Mouse (Mus musculus) gastrocnemius, adult 8-10 months (tissue): ENCODE results near the gene Chrdl2. TPM values are rescaled to one million over a fixed set of nuclear protein-coding genes. Genes with fewer than 3 reads are reported as not detected.
"Not testable (repeated sequence)": the region's sequence is repeated elsewhere in the genome, so short reads cannot be mapped to it uniquely, and the experiment has no call there.

Experiments
- DNase-seq, 2 experiments: peaks; one replicate each; pipeline ENCODE4 v3.0.0; 2022; ENCODE audit warnings: low spot score in 2 of 2
- total RNA-seq, 4 experiments: library from RNA; stranded (reverse); gene quantifications; 2 replicates each; pipeline ENCODE4 v1.2.4; 2022

Chrdl2 gene
- total RNA-seq: 1 to 10 TPM; 1.0 to 1.5 (median 1.2) TPM

DNA sequence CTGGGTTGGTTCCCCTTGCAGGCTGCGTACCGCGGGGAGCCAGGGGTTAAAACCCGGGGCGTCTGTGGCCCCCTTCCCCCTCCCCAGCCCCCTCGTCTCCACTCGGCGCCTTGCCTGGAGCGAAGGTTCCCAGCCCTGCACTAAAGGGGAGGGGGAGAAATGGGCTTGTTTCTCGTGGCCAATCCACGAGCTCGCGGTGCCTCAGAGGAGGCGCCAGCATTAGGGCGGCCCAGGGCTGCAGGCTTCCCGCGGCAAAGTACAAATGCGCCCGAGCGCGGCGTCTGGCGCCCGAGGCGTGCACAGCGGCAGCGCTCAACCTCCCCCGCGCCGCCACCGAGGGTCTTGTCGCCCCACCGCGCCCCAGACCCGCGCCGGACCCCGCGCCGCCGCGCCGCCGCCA, at the start of gene Chrdl2:
Gene Chrdl2, plus strand, starts transcription at position 383 of the 400 bp plus-strand sequence.
- no peak for DNase-seq

GRCm38 (mm10) chr7:99957226-99957965, 48.6 kb upstream of the Chrdl2 start:
- DNase-seq: no peak

DNA sequence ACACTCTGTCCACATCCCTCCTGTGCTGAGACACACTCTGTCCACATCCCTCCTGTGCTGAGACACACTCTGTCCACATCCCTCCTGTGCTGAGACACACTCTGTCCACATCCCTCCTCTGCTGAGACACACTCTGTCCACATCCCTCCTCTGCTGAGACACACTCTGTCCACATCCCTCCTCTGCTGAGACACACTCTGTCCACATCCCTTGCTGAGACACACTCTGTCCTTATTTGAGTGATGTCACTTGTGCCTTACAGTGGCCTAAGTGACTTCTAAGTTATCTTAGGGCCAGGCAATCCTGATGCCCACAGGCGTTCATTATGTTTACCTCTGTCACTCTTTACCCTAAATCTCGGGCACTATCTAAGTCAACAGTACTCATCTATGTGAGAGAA, 45.4 kb upstream of the Chrdl2 start:
- not testable (repeated sequence) for DNase-seq

DNA sequence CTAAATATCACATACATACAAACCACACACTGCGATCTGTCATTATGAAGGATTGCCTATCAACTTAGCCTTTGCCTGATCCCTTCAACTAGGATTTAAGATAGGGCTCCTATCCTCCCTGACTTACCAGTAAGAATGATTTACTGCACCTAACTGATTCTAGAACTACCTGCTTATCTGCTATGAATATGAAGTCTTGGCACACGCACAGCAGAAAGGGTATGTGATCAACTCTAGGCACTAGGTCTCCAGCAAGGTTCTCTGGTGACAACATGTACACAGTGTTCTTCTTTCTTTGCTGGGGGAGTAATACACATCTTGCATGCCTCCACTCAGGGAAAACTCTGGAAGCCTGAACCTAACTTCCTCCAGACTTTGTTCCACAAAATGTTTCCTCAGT, 44.5 kb upstream of the Chrdl2 start:
- DNase-seq: no peak

DNA sequence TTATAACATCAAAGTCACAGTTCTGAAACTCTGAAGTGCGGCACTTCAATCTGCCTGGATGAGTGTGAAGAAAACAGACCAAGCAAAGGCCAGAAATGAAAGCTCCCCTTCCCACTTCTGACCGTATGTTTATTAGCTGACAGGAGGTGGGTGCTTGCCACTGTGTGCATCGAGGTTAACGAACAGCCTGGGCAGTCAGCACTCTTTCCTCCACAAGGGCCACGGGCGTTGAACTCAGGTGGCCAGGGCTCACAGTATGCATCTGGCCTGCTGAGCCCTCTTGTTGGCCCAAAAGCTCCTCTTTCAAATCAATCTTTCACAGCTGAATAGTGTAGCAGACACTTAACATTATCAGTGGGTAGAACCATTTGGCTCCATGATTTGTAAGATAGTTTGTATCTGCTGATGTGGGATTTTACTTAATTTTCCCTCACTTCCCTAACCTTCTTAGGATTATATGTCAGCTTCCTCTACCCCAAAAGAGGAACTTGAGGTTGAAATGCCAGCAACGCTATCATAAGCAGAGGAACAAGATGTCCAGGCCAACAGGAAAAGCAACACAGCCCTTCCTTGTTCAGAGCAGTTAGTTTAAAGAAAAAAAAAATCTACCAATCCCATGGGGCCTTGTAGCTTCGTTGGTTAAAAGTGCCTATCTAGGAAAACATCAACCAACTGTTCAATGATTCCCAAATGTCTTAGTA, 43.3 kb upstream of the Chrdl2 start:
- no peak for DNase-seq

GRCm38 (mm10) chr7:99963237-99963860, 42.6 kb upstream of the Chrdl2 start:
- no peak for DNase-seq

DNA sequence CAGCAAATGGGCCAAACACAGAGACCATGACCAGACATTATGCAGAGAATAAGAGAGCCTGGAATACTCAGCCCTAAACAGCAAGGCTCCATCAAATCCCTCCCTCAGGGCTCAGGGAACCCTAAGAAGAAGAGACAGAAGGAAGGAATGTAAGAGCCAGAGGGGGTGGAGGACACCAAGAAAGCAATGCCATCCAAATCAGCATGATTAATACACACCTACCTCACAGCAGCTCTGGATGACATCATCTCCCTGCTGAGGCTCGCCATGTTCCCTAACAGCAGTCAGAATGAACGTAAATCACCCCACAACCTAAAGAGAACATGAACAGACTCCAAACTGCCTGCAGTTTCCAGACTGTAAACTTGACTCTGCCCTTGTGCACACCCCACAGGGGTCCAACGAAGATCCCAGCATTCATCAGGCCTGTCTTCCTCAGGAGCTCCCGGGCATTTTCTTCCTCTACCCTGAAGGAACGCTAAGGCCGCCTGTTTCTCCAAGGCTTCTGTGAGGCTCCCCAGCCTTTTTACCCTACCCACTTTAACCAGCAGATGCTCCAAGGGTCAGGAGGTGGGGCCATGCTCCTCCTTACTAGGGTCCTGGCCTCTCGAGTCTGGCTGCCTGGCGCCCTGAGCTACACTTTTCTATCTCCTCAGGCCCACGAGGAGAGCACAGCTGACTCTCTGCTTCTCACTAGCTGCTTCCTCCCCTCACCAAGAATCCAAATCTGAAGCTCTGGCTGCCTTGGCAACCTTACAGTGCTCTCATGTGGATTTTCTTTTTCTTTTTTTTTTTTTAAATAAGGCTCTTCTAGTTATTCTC, 40.7 kb upstream of the Chrdl2 start:
- no peak for DNase-seq

- no peak for DNase-seq
These were observed 39.8 kb upstream of the Chrdl2 start for GRCm38 (mm10) chr7:99966011-99966721.

GRCm38 (mm10) chr7:99969151-99969550, 36.8 kb upstream of the Chrdl2 start:
- no peak for DNase-seq

- DNase-seq: no peak
These were observed 34.0 kb upstream of the Chrdl2 start for GRCm38 (mm10) chr7:99971926-99972325.

GRCm38 (mm10) chr7:99972912-99973311, 33.1 kb upstream of the Chrdl2 start:
- DNase-seq: not testable (repeated sequence)

- DNase-seq: no peak
These were observed 31.6 kb upstream of the Chrdl2 start for GRCm38 (mm10) chr7:99974208-99974970.

DNA sequence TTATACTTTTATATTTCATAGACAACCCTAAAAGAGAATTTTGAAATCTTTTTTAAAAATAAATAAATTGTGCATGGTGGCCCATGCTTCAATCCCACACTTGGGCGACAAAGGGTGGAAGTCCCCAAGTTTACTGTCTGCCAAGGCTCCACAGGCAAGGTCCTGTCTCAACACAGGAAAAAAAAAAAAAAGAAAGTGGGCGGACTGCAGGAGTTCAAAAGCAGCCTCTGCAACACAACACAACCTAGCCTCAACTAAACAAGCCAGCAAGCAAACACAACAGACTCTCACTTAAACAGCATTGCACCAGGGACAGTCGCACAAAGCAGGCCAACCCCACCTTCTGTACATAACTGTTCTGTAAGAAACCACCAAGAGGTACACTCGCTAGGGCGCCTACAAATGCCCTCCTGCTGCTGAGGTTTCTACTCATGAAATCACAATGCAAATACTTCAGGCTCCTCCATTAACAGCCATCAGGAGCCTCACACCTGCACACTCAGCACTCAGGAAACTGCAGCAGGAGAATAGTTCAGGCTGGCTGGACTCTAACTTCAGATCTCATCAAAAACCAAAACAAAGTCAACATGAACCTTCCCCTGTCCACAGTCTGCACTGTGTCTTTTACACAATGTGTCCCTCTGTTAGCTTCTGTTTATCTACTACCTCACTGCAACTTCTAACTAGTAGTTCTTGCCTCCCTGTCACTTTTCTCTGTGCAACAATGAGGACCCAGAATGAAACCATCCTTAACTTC, 30.0 kb upstream of the Chrdl2 start:
- no peak for DNase-seq

DNA sequence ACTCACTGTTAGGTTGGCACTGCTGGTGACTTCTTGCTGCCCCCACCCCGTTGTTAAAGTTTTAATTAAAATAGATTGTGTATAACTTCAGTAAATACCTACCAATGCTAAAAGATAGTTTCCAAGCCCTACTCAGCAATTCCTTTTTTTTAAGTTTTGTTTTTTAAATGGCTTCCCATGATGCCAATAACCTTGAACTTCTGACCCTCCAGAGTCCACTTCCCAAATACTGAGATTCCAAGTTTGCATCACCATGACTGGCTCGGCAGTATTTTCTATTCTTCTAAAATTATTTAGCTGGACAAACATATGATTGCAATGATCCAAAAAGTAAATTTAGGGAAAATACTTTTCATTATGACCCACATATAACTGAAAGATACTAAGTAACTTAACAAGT, 27.9 kb upstream of the Chrdl2 start:
- no peak for DNase-seq

- no peak for DNase-seq
These were observed 26.9 kb upstream of the Chrdl2 start for GRCm38 (mm10) chr7:99979081-99979480.

DNA sequence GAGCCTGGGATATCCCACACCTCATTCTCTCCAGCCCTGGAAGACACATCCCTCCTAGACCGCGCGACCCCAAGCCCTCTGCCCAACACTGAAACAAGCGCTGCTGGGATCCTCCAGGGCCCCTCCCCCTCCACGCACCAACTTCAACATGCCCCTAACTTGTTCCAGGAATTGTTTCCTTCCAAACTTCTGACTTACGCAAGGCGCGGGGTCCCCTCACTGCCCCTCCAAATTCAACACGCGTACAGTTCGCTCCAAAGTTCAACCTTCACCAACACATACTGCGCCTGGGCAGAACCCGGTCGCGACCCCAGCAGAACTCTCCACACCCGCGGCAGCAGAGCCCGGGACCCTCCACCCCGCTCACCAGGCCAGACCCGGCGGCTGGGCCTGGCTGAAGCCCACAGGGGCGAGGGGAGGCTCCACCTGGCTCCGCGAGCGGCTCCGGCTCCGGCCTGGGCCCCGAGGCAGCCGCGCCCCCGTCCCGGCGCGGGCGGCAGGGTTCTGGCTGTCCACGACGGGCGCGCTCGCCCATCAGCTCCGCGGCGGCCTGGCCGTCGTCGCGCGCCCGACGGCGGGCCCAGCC, 26.3 kb upstream of the Chrdl2 start:
- DNase-seq: peak; percentile 3 to 20

- peak; percentile 81 to 86 for DNase-seq
These were observed 25.8 kb upstream of the Chrdl2 start, which contains the start of gene Rnf169 for GRCm38 (mm10) chr7:99980132-99980591. Gene Rnf169, minus strand, starts transcription at chr7:99980448.

GRCm38 (mm10) chr7:99981311-99981710, 24.7 kb upstream of the Chrdl2 start:
- DNase-seq: no peak
